Mouse (Mus musculus): Measurements from ENCODE around the gene Micu1. TPM values are rescaled to one million over a fixed set of nuclear protein-coding genes. Genes with fewer than 3 reads are reported as not detected.
A peak's percentile ranks its signal among the peaks of the same experiment; 100 is the strongest.
"Not testable (repeated sequence)": the region's sequence is repeated elsewhere in the genome, so short reads cannot be mapped to it uniquely, and the experiment has no call there.

The Micu1 gene
- polyA plus RNA-seq, 1 experiment from 2014 or later = 42.8 TPM

DNA sequence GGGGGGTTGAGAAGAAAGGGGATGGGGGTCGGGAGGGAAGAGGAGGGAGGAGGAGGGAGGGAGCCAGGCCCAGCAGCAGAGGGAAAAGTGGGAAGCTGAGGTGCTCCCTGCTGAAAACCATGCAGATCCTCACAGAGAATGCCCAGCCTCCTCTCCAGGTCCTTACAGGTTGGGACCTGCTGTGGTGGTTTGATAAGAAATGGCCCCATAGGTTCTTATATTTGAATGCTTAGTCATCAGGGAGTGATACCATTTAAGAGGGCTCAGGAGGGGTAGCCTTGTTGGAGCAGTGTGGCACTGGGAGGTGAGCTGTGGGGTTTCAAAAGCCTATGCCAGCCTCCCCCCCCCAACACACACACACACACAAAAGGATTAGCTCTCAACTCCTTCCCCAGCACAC lies 173.1 kb downstream of the Micu1 start:
- peak; percentile 60; the same call in 1 of the 2 replicates for ATAC-seq (replicated peaks; ENCODE audit: insufficient number of reproducible peaks, low FRiP score, low TSS enrichment)
- Histone ChIP-seq H3K4me3 (ENCODE audit: low read depth, low read length) (no peak overlapping the region), H3K36me3 (ENCODE audit: control insufficient read depth, insufficient read depth, low read length) (no peaks in the 10 kb centered on the region), H3K27me3 (ENCODE audit: control insufficient read depth, insufficient read depth, low read length) (no peaks in the 10 kb centered on the region), H3K9ac (ENCODE audit: low read depth, low read length) (peak overlapping the region; percentile 49), H3K27ac (ENCODE audit: low read depth, low read length) (peak overlapping the region; percentile 80), H3K4me2 (peak overlapping the region; percentile 35; the same call in 1 of the 2 replicates), H3K9me3 (replicated peaks; ENCODE audit: control insufficient read depth, low read length) (no peaks in the 10 kb centered on the region), H3K4me1 (ENCODE audit: control insufficient read depth, insufficient read depth, low read length) (peaks cover 3% of the 10 kb centered on the region)
- WGBS (ENCODE audit: insufficient replicate concordance) = 41% methylated on average over 1 of the region's 1 CpGs

DNA sequence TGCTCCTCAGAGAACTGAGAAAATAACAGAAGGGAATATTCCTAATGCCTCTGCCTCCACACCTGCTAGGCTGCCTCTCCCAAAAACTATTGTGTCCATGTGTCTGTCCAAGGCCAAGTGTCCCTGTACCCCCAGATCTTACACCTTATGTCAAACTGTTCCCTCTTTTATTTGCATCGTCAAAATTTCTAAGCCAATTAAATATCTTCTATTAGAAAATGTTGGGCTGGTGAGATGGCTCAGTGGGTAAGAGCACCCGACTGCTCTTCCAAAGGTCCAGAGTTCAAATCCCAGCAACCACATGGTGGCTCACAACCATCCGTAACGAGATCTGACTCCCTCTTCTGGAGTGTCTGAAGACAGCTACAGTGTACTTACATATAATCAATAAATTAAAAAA lies 174.4 kb downstream of the Micu1 start:
- WGBS (ENCODE audit: insufficient replicate concordance) = 87% methylated on average over 4 of the region's 4 CpGs
- H3K27me3 ChIP-seq (ENCODE audit: control insufficient read depth, insufficient read depth, low read length); H3K4me3 ChIP-seq (ENCODE audit: low read depth, low read length); H3K4me2 ChIP-seq; H3K36me3 ChIP-seq (ENCODE audit: control insufficient read depth, insufficient read depth, low read length); H3K9me3 ChIP-seq (replicated peaks; ENCODE audit: control insufficient read depth, low read length); H3K27ac ChIP-seq (ENCODE audit: low read depth, low read length); ATAC-seq (replicated peaks; ENCODE audit: insufficient number of reproducible peaks, low FRiP score, low TSS enrichment); H3K9ac ChIP-seq (ENCODE audit: low read depth, low read length): not testable (repeated sequence)
- peaks cover 11% of the 10 kb centered on the region for H3K4me1 ChIP-seq (ENCODE audit: control insufficient read depth, insufficient read depth, low read length)

DNA sequence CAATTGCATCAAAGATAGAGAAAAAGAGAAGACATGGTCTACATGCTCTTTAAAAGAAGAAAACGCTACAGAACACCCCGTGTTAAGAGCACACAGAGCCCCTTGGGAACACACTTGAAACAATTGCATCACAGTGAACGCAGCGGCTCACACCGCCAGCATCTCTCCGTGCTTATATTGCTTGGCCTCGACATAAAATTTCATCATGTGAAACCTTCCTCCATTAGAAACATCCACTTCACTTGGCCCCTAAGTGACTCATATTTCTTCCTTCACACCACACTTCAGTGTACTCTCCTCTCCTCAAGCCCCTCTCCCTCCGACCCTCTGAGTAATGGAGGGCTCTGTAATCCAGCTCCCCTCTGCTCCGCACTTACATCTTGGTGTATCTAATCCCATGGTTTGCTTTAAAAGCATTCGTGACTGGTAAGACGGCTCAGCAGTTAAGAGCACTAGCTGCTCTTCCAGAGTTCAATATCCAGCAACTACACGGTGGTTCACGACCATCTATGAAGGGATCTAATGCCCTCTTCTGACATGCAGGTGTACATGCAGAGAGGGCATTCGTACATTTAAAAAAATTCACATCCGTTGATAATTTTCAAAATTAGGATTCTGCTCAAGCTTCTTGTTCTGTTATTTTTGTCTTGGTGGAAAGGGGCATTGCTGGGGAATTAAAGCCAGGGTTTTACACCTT lies 175.3 kb downstream of the Micu1 start:
- H3K36me3 ChIP-seq (ENCODE audit: control insufficient read depth, insufficient read depth, low read length) = no peaks in the 10 kb centered on the region
- H3K27me3 ChIP-seq (ENCODE audit: control insufficient read depth, insufficient read depth, low read length) = no peaks in the 10 kb centered on the region
- no peak overlapping the region for H3K9ac ChIP-seq (ENCODE audit: low read depth, low read length)
- H3K4me1 ChIP-seq (ENCODE audit: control insufficient read depth, insufficient read depth, low read length) = peaks cover 11% of the 10 kb centered on the region
- H3K27ac ChIP-seq (ENCODE audit: low read depth, low read length) = no peak overlapping the region
- no peak overlapping the region for H3K4me2 ChIP-seq
- no peak overlapping the region for H3K4me3 ChIP-seq (ENCODE audit: low read depth, low read length)
- WGBS (ENCODE audit: insufficient replicate concordance) = 77% methylated on average over 15 of the region's 15 CpGs
- H3K9me3 ChIP-seq (replicated peaks; ENCODE audit: control insufficient read depth, low read length) = no peaks in the 10 kb centered on the region
- ATAC-seq (replicated peaks; ENCODE audit: insufficient number of reproducible peaks, low FRiP score, low TSS enrichment) = no peak

DNA sequence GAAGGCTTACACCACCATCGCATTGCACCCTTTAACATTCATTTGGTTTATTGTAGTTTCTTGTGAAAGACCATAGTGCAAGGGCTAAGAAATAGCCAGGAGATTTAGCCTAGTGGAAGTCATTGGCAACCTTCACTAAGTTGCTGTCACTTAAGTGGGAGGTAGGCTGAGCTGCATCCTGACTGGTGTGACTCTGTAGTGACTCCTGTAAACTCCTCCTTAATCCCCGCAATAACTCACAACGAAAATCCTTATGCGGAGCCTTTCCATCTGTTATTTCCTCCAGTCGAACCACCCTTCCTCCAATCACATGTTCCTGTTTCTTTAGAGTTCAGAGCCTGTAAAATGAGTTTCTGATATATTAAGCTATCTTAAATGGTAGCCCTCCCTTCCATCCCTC lies 176.5 kb downstream of the Micu1 start:
- WGBS (ENCODE audit: insufficient replicate concordance) = 17% methylated on average over 5 of the region's 5 CpGs
- H3K4me2 ChIP-seq = peak overlapping the region; percentile 96
- ATAC-seq (replicated peaks; ENCODE audit: insufficient number of reproducible peaks, low FRiP score, low TSS enrichment) = no peak
- no peaks in the 10 kb centered on the region for H3K9me3 ChIP-seq (replicated peaks; ENCODE audit: control insufficient read depth, low read length)
- H3K27me3 ChIP-seq (ENCODE audit: control insufficient read depth, insufficient read depth, low read length) = no peaks in the 10 kb centered on the region
- H3K4me3 ChIP-seq (ENCODE audit: low read depth, low read length) = peak overlapping the region; percentile 96
- H3K4me1 ChIP-seq (ENCODE audit: control insufficient read depth, insufficient read depth, low read length) = peaks cover 11% of the 10 kb centered on the region
- H3K36me3 ChIP-seq (ENCODE audit: control insufficient read depth, insufficient read depth, low read length) = no peaks in the 10 kb centered on the region
- peak overlapping the region; percentile 99 for H3K9ac ChIP-seq (ENCODE audit: low read depth, low read length)
- peak overlapping the region; percentile 100 for H3K27ac ChIP-seq (ENCODE audit: low read depth, low read length)

DNA sequence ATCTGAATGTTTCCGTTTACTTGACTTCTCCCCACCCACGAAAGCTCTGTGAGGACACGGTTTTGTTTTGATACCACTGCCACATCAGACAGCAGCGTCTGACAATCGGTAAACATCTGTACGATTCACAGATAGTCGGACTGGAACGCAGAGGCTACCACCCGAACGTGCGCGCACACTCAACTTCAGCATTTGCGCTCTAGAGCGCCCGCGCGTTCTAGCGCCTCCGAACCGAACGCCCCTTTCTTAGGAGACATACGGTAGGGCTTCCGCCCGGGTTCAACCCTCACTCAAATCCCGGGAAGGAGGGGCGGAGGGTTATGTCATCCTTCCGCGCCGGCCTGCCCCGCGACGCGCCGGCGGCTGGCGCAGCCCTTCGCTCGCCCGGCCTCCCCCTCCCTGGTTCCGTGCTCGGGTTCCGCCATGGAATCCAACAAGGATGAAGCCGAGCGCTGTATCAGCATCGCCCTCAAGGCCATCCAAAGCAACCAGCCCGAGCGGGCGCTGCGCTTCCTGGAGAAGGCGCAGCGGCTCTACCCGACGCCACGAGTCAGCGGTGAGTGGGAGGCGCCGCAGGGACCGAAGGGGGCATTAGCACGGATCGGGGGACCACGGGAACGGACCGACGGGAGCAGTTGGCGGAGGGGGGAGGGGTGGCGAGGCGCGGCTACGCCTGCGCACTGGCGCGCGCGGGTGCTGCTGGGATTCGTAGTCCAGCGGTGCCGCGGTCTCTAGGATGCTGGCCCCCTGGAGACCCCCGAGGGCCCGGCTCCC lies 177.2 kb downstream of the Micu1 start, which contains the start of gene Dnajb12:
TSS of gene Dnajb12 (plus strand) at position 302 of the 774 bp plus-strand sequence.
- Histone ChIP-seq H3K9me3 (replicated peaks; ENCODE audit: control insufficient read depth, low read length) (no peaks in the 10 kb centered on the region), H3K27ac (ENCODE audit: low read depth, low read length) (peak within 1 kb of the TSS; percentile 100), H3K9ac (ENCODE audit: low read depth, low read length) (peak within 1 kb of the TSS; percentile 99), H3K4me1 (ENCODE audit: control insufficient read depth, insufficient read depth, low read length) (peaks cover 11% of the 10 kb centered on the region), H3K27me3 (ENCODE audit: control insufficient read depth, insufficient read depth, low read length) (no peaks in the 10 kb centered on the region), H3K36me3 (ENCODE audit: control insufficient read depth, insufficient read depth, low read length) (no peaks in the 10 kb centered on the region; the same call in 1 of the 2 replicates), H3K4me2 (peak within 1 kb of the TSS; percentile 96), H3K4me3 (ENCODE audit: low read depth, low read length) (peak within 1 kb of the TSS; percentile 96)
- peak; percentile 87 for ATAC-seq (replicated peaks; ENCODE audit: insufficient number of reproducible peaks, low FRiP score, low TSS enrichment)
- WGBS (ENCODE audit: insufficient replicate concordance) = under 1% methylated on average over 80 of the region's 80 CpGs

DNA sequence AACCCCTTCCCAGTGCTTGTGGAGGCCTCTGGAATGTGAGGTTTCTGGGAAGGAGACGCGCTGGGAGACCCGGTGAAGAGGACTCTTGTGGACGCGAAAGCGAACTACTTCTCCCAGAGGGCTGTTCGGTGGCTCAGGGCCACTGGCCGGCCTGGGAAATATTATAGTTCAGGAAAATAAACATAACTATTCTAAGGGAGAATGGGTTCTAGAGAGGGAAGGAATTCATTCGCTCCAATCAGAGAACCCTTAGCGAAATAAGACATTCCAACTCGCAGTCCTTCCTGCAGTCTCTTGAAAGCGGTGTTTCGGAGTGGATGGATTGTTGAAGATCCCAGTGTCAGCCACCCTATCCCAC lies 177.7 kb downstream of the Micu1 start:
- peak; percentile 24; the same call in 1 of the 2 replicates for ATAC-seq (replicated peaks; ENCODE audit: insufficient number of reproducible peaks, low FRiP score, low TSS enrichment)
- Histone ChIP-seq H3K4me2 (peak overlapping the region; percentile 96), H3K9me3 (replicated peaks; ENCODE audit: control insufficient read depth, low read length) (no peaks in the 10 kb centered on the region), H3K4me3 (ENCODE audit: low read depth, low read length) (peak overlapping the region; percentile 96), H3K27ac (ENCODE audit: low read depth, low read length) (peak overlapping the region; percentile 100), H3K4me1 (ENCODE audit: control insufficient read depth, insufficient read depth, low read length) (peaks cover 11% of the 10 kb centered on the region), H3K36me3 (ENCODE audit: control insufficient read depth, insufficient read depth, low read length) (no peaks in the 10 kb centered on the region; the same call in 1 of the 2 replicates), H3K27me3 (ENCODE audit: control insufficient read depth, insufficient read depth, low read length) (no peaks in the 10 kb centered on the region), H3K9ac (ENCODE audit: low read depth, low read length) (peak overlapping the region; percentile 99)
- under 1% methylated on average over 13 of the region's 13 CpGs for WGBS (ENCODE audit: insufficient replicate concordance)

DNA sequence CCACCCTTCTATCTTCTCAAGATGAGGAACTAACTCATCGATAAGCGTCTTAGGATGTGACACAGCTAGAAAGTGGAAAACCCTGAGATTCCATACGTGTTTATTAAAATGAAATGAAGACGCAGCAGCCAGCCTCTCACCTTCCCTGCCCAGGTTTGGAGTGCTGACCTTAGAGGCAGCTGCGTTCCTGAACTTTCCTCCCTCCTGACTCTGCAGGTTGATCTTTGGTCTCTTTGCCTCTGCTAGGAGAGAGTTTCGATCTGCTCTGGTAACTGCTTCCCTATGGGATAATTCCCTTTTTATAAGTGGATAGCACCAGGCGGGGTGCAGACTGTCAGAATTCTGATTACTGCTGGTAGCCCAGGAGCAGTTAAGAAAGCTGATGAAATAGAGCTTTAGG lies 178.6 kb downstream of the Micu1 start:
- H3K27me3 ChIP-seq (ENCODE audit: control insufficient read depth, insufficient read depth, low read length) = no peaks in the 10 kb centered on the region
- no peaks in the 10 kb centered on the region for H3K9me3 ChIP-seq (replicated peaks; ENCODE audit: control insufficient read depth, low read length)
- peak overlapping the region; percentile 99; the same call in 1 of the 2 replicates for H3K9ac ChIP-seq (ENCODE audit: low read depth, low read length)
- peaks cover 11% of the 10 kb centered on the region for H3K4me1 ChIP-seq (ENCODE audit: control insufficient read depth, insufficient read depth, low read length)
- peak overlapping the region; percentile 96 for H3K4me2 ChIP-seq
- H3K36me3 ChIP-seq (ENCODE audit: control insufficient read depth, insufficient read depth, low read length) = no peaks in the 10 kb centered on the region; the same call in 1 of the 2 replicates
- H3K4me3 ChIP-seq (ENCODE audit: low read depth, low read length) = peak overlapping the region; percentile 96
- no peak for ATAC-seq (replicated peaks; ENCODE audit: insufficient number of reproducible peaks, low FRiP score, low TSS enrichment)
- H3K27ac ChIP-seq (ENCODE audit: low read depth, low read length) = no peak overlapping the region
- WGBS (ENCODE audit: insufficient replicate concordance) = 83% methylated on average over 7 of the region's 7 CpGs

DNA sequence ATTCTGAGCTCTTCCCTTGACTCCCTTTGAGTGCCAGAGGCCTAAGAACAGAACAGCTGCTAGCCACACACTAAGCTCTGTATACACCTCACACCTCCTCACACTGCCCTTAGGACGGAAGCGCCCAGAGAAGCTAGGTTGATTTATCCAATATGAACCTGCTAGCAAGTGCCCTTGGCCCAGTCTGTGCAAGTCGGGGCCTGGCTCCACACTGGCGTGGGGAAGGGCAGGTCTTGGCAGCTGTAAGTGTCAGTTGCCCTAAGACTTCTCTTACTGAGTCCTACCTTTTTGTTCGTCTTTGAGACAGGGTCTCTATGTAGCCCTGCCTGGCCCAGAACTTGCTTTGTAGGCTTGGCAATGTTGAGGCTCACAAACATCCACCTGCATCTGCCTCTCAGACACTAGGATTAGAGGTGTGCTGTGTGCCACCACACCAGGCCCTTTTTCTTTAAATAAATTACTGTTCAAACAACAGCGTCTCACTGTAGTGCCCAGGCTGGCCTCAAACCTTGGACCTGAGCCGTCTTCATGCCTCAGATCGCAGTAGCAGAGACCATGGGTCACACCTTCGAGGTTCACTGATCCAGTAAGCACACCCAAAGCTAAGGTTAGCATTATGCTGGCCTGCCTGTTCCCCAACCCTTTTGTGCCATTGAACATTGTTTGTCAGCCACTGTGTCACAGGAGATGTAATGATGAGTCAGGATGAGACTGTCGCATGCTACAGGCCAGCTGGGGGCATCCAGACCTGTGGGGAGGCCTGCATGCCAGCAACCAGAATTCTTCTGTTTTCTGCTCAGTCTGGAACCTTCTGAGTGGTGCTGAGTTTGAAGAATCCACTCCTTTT lies 182.3 kb downstream of the Micu1 start:
- Histone ChIP-seq H3K4me2 (no peak overlapping the region), H3K36me3 (ENCODE audit: control insufficient read depth, insufficient read depth, low read length) (no peaks in the 10 kb centered on the region; the same call in 1 of the 2 replicates), H3K4me3 (ENCODE audit: low read depth, low read length) (no peak overlapping the region), H3K4me1 (ENCODE audit: control insufficient read depth, insufficient read depth, low read length) (peaks cover 8% of the 10 kb centered on the region), H3K27me3 (ENCODE audit: control insufficient read depth, insufficient read depth, low read length) (no peaks in the 10 kb centered on the region), H3K27ac (ENCODE audit: low read depth, low read length) (no peak overlapping the region), H3K9me3 (replicated peaks; ENCODE audit: control insufficient read depth, low read length) (no peaks in the 10 kb centered on the region), H3K9ac (ENCODE audit: low read depth, low read length) (no peak overlapping the region)
- 89% methylated on average over 10 of the region's 10 CpGs for WGBS (ENCODE audit: insufficient replicate concordance)
- ATAC-seq (replicated peaks; ENCODE audit: insufficient number of reproducible peaks, low FRiP score, low TSS enrichment) = no peak

Data from heart, embryonic 11.5 days (tissue).